Mouse (Mus musculus) myocyte (in vitro differentiated cells): ENCODE data around the gene Gdf15. TPM values are rescaled to one million over a fixed set of nuclear protein-coding genes. Genes with fewer than 3 reads are reported as not detected.

Source experiments
- H3K27me3 ChIP-seq: one replicate; pipeline ENCODE4 v1.6.1; 2011; ENCODE audit not compliant: control insufficient read depth, insufficient read depth, insufficient read length
- H3K36me3 ChIP-seq: one replicate; pipeline ENCODE4 v1.6.1; 2011; ENCODE audit not compliant: control insufficient read depth, insufficient read depth
- H3K4me2 ChIP-seq: one replicate; pipeline ENCODE4 v1.6.1; 2011; ENCODE audit warnings: low read depth, control low read depth
- H3K4me3 ChIP-seq: one replicate; pipeline ENCODE4 v1.5.1; 2011; ENCODE audit warnings: mild to moderate bottlenecking, control low read depth, moderate library complexity
- H3K79me2 ChIP-seq: one replicate; pipeline ENCODE4 v1.6.1; 2011; ENCODE audit not compliant: control insufficient read depth, insufficient read depth
- H3ac ChIP-seq: one replicate; pipeline ENCODE4 v1.6.1; 2011; ENCODE audit not compliant: control insufficient read depth, insufficient read length
- CEBPB ChIP-seq: IDR thresholded peaks from 2 replicates; pipeline ENCODE4 v1.6.1; 2011; ENCODE audit warnings: mild to moderate bottlenecking, moderate library complexity; ENCODE audit not compliant: poor library complexity, insufficient read depth, severe bottlenecking
- E2F4 ChIP-seq: IDR thresholded peaks from one replicate; pipeline ENCODE4 v1.6.1; 2011; ENCODE audit warnings: mild to moderate bottlenecking, control low read depth, moderate library complexity; ENCODE audit not compliant: insufficient read depth
- MAX ChIP-seq: IDR thresholded peaks from one replicate; pipeline ENCODE4 v1.6.1; 2011; ENCODE audit warnings: low read depth, mild to moderate bottlenecking, control low read depth
- MYOD1 ChIP-seq, 3 experiments: IDR thresholded peaks; one replicate each; pipeline ENCODE4 v1.6.1; 2011; ENCODE audit warnings: control low read depth in 2 of 3, low read depth in 2 of 3, mild to moderate bottlenecking in 2 of 3, moderate library complexity in 1 of 3; ENCODE audit not compliant: insufficient read length in 2 of 3, control insufficient read depth in 1 of 3
- MYOG ChIP-seq, 3 experiments: IDR thresholded peaks; one replicate each; pipeline ENCODE4 v1.6.1; 2011; ENCODE audit warnings: control low read depth in 2 of 3, low read depth in 2 of 3, mild to moderate bottlenecking in 2 of 3; ENCODE audit not compliant: insufficient read length in 2 of 3, control insufficient read depth in 1 of 3, insufficient read depth in 1 of 3
- POLR2A ChIP-seq: IDR thresholded peaks from one replicate; pipeline ENCODE4 v1.6.1; 2011; ENCODE audit warnings: low read depth, mild to moderate bottlenecking, control low read depth, moderate library complexity; ENCODE audit not compliant: insufficient read length
- POLR2AphosphoS2 ChIP-seq: IDR thresholded peaks from one replicate; pipeline ENCODE4 v1.6.1; 2011; ENCODE audit warnings: low read depth, control low read depth; ENCODE audit not compliant: insufficient read length
- REST ChIP-seq: IDR thresholded peaks from one replicate; pipeline ENCODE4 v1.6.1; 2011; ENCODE audit warnings: mild to moderate bottlenecking, control low read depth, moderate library complexity; ENCODE audit not compliant: insufficient read depth, insufficient read length
- SRF ChIP-seq: IDR thresholded peaks from one replicate; pipeline ENCODE4 v1.6.1; 2011; ENCODE audit warnings: low read depth; ENCODE audit not compliant: control insufficient read depth, insufficient read length
- TCF12 ChIP-seq: IDR thresholded peaks from one replicate; pipeline ENCODE4 v1.6.1; 2011; ENCODE audit warnings: mild to moderate bottlenecking, control low read depth; ENCODE audit not compliant: poor library complexity, insufficient read depth, severe bottlenecking
- TCF3 ChIP-seq: IDR thresholded peaks from one replicate; pipeline ENCODE4 v1.6.1; 2011; ENCODE audit warnings: low read depth, control low read depth; ENCODE audit not compliant: insufficient read length
- USF1 ChIP-seq: IDR thresholded peaks from one replicate; pipeline ENCODE4 v1.6.1; 2011; ENCODE audit warnings: low read depth, mild to moderate bottlenecking, control low read depth, moderate library complexity
- polyA plus RNA-seq: library from polyadenylated mRNA; unstranded; fragments of >200 nt; fragmentation: generic; extraction: Trizol; gene quantifications from one replicate; pipeline ENCODE4 v1.2.1, GENCODE M21; 2012; ENCODE audit warnings: missing spikeins

The Gdf15 gene
- polyA plus RNA-seq, 1 experiment: 54.1 TPM

GRCm38 (mm10) chr8:70596775-70597416, 35.4 kb downstream of the Gdf15 start:
- Histone ChIP-seq H3K79me2 (no peaks in the 10 kb centered on the region), H3K36me3 (peaks cover 2% of the 10 kb centered on the region), H3K27me3 (no peaks in the 10 kb centered on the region), H3ac (no peak overlapping the region), H3K4me2 (no peak overlapping the region), H3K4me3 (no peak overlapping the region)
- no peak for TF ChIP-seq MAX
- no peak for TF ChIP-seq SRF
- no peak for TF ChIP-seq MYOG (IDR thresholded peaks at IDR 0.05; ENCODE audit: control insufficient read depth in 1 of 3, insufficient read depth in 1 of 3, insufficient read length in 2 of 3, low read depth in 2 of 3)
- no peak for TF ChIP-seq CEBPB
- TF ChIP-seq POLR2AphosphoS2: no peak
- TF ChIP-seq USF1: no peak
- no peak for TF ChIP-seq TCF12
- no peak for TF ChIP-seq E2F4
- TF ChIP-seq POLR2A: no peak
- no peak for TF ChIP-seq MYOD1 (IDR thresholded peaks at IDR 0.05; ENCODE audit: control insufficient read depth in 1 of 3, insufficient read length in 2 of 3, low read depth in 2 of 3)
- TF ChIP-seq REST: no peak
- no peak for TF ChIP-seq TCF3

GRCm38 (mm10) chr8:70596216-70596615, 36.0 kb downstream of the Gdf15 start:
- Histone ChIP-seq H3K36me3 (peaks cover 3% of the 10 kb centered on the region), H3K4me2 (no peak overlapping the region)

GRCm38 (mm10) chr8:70595811-70596210, 36.4 kb downstream of the Gdf15 start:
- H3K79me2 ChIP-seq: no peaks in the 10 kb centered on the region
- H3K4me3 ChIP-seq: no peak overlapping the region
- H3K36me3 ChIP-seq: peaks cover 3% of the 10 kb centered on the region
- H3ac ChIP-seq: no peak overlapping the region
- H3K27me3 ChIP-seq: no peaks in the 10 kb centered on the region
- TF ChIP-seq CEBPB (no peak), E2F4 (no peak), TCF3 (no peak), MYOG (IDR thresholded peaks at IDR 0.05; ENCODE audit: control insufficient read depth in 1 of 3, insufficient read depth in 1 of 3, insufficient read length in 2 of 3, low read depth in 2 of 3) (no peak), SRF (no peak), REST (no peak), MAX (no peak), MYOD1 (IDR thresholded peaks at IDR 0.05; ENCODE audit: control insufficient read depth in 1 of 3, insufficient read length in 2 of 3, low read depth in 2 of 3) (no peak), TCF12 (no peak), USF1 (no peak), POLR2AphosphoS2 (no peak)
- no peak overlapping the region for H3K4me2 ChIP-seq

More at GRCm38 (mm10) chr8:70596216-70596615, 36.0 kb downstream of the Gdf15 start:
- H3K27me3 ChIP-seq: no peaks in the 10 kb centered on the region
- no peaks in the 10 kb centered on the region for H3K79me2 ChIP-seq
- H3ac ChIP-seq: no peak overlapping the region
- no peak overlapping the region for H3K4me3 ChIP-seq
- no peak for TF ChIP-seq REST
- TF ChIP-seq USF1: no peak
- TF ChIP-seq CEBPB: no peak
- TF ChIP-seq MYOG (IDR thresholded peaks at IDR 0.05; ENCODE audit: control insufficient read depth in 1 of 3, insufficient read depth in 1 of 3, insufficient read length in 2 of 3, low read depth in 2 of 3): no peak
- no peak for TF ChIP-seq MYOD1 (IDR thresholded peaks at IDR 0.05; ENCODE audit: control insufficient read depth in 1 of 3, insufficient read length in 2 of 3, low read depth in 2 of 3)
- TF ChIP-seq POLR2AphosphoS2: no peak
- TF ChIP-seq MAX: no peak
- TF ChIP-seq TCF12: no peak
- TF ChIP-seq TCF3: no peak
- no peak for TF ChIP-seq E2F4
- TF ChIP-seq SRF: no peak
- no peak for TF ChIP-seq POLR2A

GRCm38 (mm10) chr8:70594621-70595564, 37.4 kb downstream of the Gdf15 start:
- H3K27me3 ChIP-seq: no peaks in the 10 kb centered on the region
- peaks cover 3% of the 10 kb centered on the region for H3K36me3 ChIP-seq
- peak overlapping the region; percentile 66 for H3K4me2 ChIP-seq
- no peaks in the 10 kb centered on the region for H3K79me2 ChIP-seq
- H3ac ChIP-seq: peak overlapping the region; percentile 22
- TF ChIP-seq POLR2AphosphoS2 (no peak), MYOG (IDR thresholded peaks at IDR 0.05; ENCODE audit: control insufficient read depth in 1 of 3, insufficient read depth in 1 of 3, insufficient read length in 2 of 3, low read depth in 2 of 3) (no peak), MAX (no peak), SRF (no peak), CEBPB (no peak), TCF12 (no peak), MYOD1 (IDR thresholded peaks at IDR 0.05; ENCODE audit: control insufficient read depth in 1 of 3, insufficient read length in 2 of 3, low read depth in 2 of 3) (no peak), POLR2A (no peak), REST (no peak), USF1 (no peak), TCF3 (no peak)
- peak overlapping the region; percentile 17 for H3K4me3 ChIP-seq
